Mouse (Mus musculus): ENCODE data around the gene Coro1c.

GRCm38 (mm10) chr5:113869132-113869531, 39.4 kb downstream of the Coro1c start:
- peak; percentile 68; the same call in 1 of the 2 replicates for TF ChIP-seq EP300 (IDR thresholded peaks at IDR 0.05)
- TF ChIP-seq CTCF (IDR thresholded peaks at IDR 0.05), result no peak

Data from lung, postnatal 0 days (tissue).